Mouse (Mus musculus): ENCODE data around the gene Cubn. TPM values are rescaled to one million over a fixed set of nuclear protein-coding genes. Genes with fewer than 3 reads are reported as not detected.

Cubn gene
- 0.38 and 0.56 TPM in 2 replicates for polyA plus RNA-seq (2014; fragmentation: Nextera tagmentation; extraction: Ambion mirVana)

DNA sequence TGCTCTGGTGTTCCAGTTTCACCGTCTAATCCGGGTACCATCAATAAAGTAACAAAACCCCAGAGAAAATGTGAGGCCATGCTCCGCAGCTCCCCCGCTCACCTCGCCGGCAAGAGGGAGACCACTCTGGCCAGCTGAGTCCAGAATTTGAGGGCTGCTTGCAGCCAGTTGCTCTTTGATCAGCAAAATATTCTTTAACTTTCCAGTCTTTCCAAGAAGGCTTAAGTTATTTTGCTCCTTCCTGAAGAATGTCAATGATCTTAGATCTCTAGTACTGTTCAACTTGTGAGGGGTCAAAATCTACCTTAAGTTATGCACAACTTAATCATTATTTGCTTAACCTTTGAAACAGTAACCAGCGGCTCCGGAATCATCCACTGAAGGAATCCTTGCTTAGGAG lies at the start of gene Cubn:
Gene Cubn (minus strand): TSS at position 80 of the 400 bp plus-strand sequence.
- Histone ChIP-seq H3K4me3 (ENCODE audit: low read depth, low read length) (no peak within 1 kb of the TSS), H3K4me1 (ENCODE audit: control insufficient read depth, insufficient read depth, low read length) (peaks cover 8% of the 10 kb centered on the region), H3K27ac (replicated peaks; ENCODE audit: low read depth, low read length) (no peak within 1 kb of the TSS), H3K36me3 (ENCODE audit: control insufficient read depth, insufficient read depth, low read length) (no peaks in the 10 kb centered on the region), H3K27me3 (replicated peaks; ENCODE audit: control insufficient read depth, insufficient read depth, low read length) (no peaks in the 10 kb centered on the region), H3K9ac (ENCODE audit: low read depth, low read length) (no peak within 1 kb of the TSS; the same call in 1 of the 2 replicates), H3K4me2 (ENCODE audit: low read depth, low read length) (0 out of 2 replicates have a peak within 1 kb of the TSS, but pooled peaks have one; percentile 12), H3K9me3 (ENCODE audit: control insufficient read depth, low read length) (no peaks in the 10 kb centered on the region)
- DNase-seq (ENCODE audit: low spot score) (no peak), ATAC-seq (ENCODE audit: low read depth) (no peak)
- WGBS: 38% methylated on average over 8 of the region's 8 CpGs

DNA sequence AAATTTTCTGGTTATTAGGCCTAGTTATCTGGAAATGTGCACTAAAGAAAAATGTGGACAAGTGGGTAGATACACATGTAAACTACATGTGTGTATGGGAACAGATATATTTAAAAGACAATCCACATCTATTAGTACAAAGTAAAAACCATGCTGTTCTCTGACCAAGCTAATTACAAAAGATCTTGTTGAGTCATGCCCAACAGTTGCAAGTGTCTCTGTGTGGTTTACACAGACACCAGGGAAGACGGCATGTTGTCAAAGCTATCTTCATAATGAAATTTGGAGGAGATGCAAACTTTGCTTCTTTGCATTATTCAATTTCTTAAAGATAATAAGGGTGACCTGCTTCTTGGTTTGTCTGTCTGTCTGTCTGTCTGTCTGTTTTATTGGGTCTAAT lies 48.2 kb upstream of the Cubn start:
- no peak for ATAC-seq (ENCODE audit: low read depth)
- H3K4me1 ChIP-seq (ENCODE audit: control insufficient read depth, insufficient read depth, low read length): no peaks in the 10 kb centered on the region
- no peak overlapping the region for H3K27ac ChIP-seq (replicated peaks; ENCODE audit: low read depth, low read length)
- 67% methylated on average over 1 of the region's 1 CpGs for WGBS
- no peak overlapping the region for H3K9ac ChIP-seq (ENCODE audit: low read depth, low read length)
- no peaks in the 10 kb centered on the region for H3K36me3 ChIP-seq (ENCODE audit: control insufficient read depth, insufficient read depth, low read length)
- no peak for DNase-seq (ENCODE audit: low spot score)
- H3K4me2 ChIP-seq (ENCODE audit: low read depth, low read length): no peak overlapping the region
- no peak overlapping the region for H3K4me3 ChIP-seq (ENCODE audit: low read depth, low read length)
- no peaks in the 10 kb centered on the region for H3K9me3 ChIP-seq (ENCODE audit: control insufficient read depth, low read length)
- no peaks in the 10 kb centered on the region for H3K27me3 ChIP-seq (replicated peaks; ENCODE audit: control insufficient read depth, insufficient read depth, low read length)

DNA sequence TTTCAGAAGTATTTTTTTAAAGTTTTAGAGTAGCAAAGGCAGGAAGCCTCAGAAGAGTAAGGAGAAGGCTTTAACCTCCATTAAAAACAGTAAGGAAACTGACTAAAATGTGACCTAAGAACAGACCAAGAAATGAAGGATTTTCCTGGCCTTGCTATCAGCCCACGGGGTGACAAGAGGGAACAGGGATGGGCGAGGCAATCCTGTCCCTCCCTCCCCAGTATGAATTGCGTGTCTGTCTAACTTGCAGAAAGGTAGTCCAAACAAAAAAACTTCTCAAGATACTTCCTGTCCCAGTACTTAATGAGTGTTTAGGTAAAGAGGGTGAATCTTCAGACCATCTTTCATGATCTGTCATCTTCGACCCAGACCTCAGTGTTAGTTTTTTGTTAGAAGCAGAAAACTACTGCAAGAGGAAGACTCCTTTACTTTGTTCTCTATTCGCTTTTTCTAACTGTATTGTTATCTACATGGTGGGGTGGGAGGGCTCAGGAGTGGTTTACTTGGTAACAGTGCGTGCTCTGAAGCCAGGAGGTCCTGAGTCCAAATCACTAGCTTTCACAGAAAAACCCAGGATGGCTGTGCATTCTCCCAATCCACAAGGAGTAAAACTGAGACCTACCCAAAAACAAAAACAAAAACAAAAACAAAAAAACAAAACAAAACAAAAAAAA lies 47.2 kb upstream of the Cubn start:
- Histone ChIP-seq H3K4me2 (ENCODE audit: low read depth, low read length) (no peak overlapping the region), H3K4me1 (ENCODE audit: control insufficient read depth, insufficient read depth, low read length) (no peaks in the 10 kb centered on the region), H3K4me3 (ENCODE audit: low read depth, low read length) (no peak overlapping the region), H3K9ac (ENCODE audit: low read depth, low read length) (no peak overlapping the region), H3K36me3 (ENCODE audit: control insufficient read depth, insufficient read depth, low read length) (no peaks in the 10 kb centered on the region), H3K27ac (replicated peaks; ENCODE audit: low read depth, low read length) (no peak overlapping the region), H3K27me3 (replicated peaks; ENCODE audit: control insufficient read depth, insufficient read depth, low read length) (no peaks in the 10 kb centered on the region), H3K9me3 (ENCODE audit: control insufficient read depth, low read length) (no peaks in the 10 kb centered on the region)
- 77% methylated on average over 6 of the region's 6 CpGs for WGBS
- ATAC-seq (ENCODE audit: low read depth): no peak
- DNase-seq (ENCODE audit: low spot score): no peak

DNA sequence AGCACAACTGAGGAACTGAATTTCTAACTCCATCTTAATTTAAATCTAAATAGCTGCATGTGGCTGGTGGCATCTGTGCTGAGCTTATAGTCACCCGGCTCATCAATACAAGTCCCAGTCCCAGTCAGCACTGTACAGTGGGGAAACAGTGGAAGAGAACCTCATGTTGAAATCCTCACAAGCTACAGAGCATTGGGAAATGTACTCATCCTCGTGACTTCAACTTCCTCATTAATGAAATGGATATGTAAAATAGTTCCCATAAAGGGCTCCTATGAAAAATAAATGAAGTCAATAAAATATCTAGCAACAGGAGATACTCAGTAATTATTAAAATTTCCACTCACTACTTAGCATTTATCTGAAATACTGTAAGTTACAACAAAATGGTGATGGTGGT lies 46.6 kb upstream of the Cubn start:
- no peak overlapping the region for H3K27ac ChIP-seq (replicated peaks; ENCODE audit: low read depth, low read length)
- no peak overlapping the region for H3K4me3 ChIP-seq (ENCODE audit: low read depth, low read length)
- no peaks in the 10 kb centered on the region for H3K4me1 ChIP-seq (ENCODE audit: control insufficient read depth, insufficient read depth, low read length)
- no peaks in the 10 kb centered on the region for H3K36me3 ChIP-seq (ENCODE audit: control insufficient read depth, insufficient read depth, low read length)
- no peak overlapping the region for H3K9ac ChIP-seq (ENCODE audit: low read depth, low read length)
- H3K4me2 ChIP-seq (ENCODE audit: low read depth, low read length): no peak overlapping the region
- no peak for ATAC-seq (ENCODE audit: low read depth)
- DNase-seq (ENCODE audit: low spot score): no peak
- WGBS: 84% methylated on average over 2 of the region's 2 CpGs
- no peaks in the 10 kb centered on the region for H3K27me3 ChIP-seq (replicated peaks; ENCODE audit: control insufficient read depth, insufficient read depth, low read length)
- no peaks in the 10 kb centered on the region for H3K9me3 ChIP-seq (ENCODE audit: control insufficient read depth, low read length)

DNA sequence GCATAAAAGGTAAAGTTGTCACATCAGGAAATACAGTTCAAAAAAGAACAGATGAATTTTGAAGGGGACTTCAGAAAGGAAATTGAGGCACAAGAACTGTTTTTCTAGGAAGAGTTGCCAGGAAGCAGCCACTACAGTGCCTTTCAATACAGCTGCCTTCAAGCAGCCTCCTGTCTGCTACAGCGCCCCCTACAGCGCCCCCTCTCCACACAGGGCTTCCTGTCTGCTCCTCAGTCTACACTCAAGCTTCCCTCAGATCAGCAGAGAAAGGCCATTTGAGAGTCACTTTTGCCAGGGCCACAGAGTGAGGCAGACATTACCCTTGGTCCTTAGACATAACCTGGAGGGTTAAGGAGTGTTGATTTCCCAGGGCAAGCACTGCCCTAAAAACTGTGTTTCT lies 46.1 kb upstream of the Cubn start:
- H3K27ac ChIP-seq (replicated peaks; ENCODE audit: low read depth, low read length): no peak overlapping the region
- WGBS: 32% methylated on average over 2 of the region's 2 CpGs

DNA sequence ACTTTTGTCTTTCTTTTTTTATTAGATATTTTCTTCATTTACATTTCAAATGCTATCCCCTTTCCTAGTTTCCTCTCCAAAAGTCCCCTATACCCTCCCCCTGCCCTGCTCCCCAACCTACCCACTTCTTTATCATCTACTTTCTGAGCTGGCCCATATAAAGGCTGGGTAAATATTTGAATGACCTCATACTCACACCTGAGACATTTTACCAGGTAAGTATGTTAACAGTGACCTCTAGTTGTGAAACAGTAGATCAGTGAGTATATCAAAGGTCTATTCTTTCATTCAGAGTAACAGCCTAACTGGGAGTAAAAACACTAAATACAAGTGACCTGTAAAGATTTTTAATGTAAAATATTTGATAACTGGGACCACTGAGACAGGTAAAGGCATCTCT lies 45.1 kb upstream of the Cubn start:
- ATAC-seq (ENCODE audit: low read depth) (no peak), DNase-seq (ENCODE audit: low spot score) (no peak)
- Histone ChIP-seq H3K4me1 (ENCODE audit: control insufficient read depth, insufficient read depth, low read length) (no peaks in the 10 kb centered on the region), H3K27ac (replicated peaks; ENCODE audit: low read depth, low read length) (no peak overlapping the region), H3K9ac (ENCODE audit: low read depth, low read length) (no peak overlapping the region), H3K4me3 (ENCODE audit: low read depth, low read length) (no peak overlapping the region), H3K36me3 (ENCODE audit: control insufficient read depth, insufficient read depth, low read length) (no peaks in the 10 kb centered on the region), H3K27me3 (replicated peaks; ENCODE audit: control insufficient read depth, insufficient read depth, low read length) (no peaks in the 10 kb centered on the region), H3K9me3 (ENCODE audit: control insufficient read depth, low read length) (no peaks in the 10 kb centered on the region), H3K4me2 (ENCODE audit: low read depth, low read length) (no peak overlapping the region)

More for the DNA sequence above, 46.1 kb upstream of the Cubn start:
- no peak for ATAC-seq (ENCODE audit: low read depth)
- DNase-seq (ENCODE audit: low spot score): no peak
- no peaks in the 10 kb centered on the region for H3K36me3 ChIP-seq (ENCODE audit: control insufficient read depth, insufficient read depth, low read length)
- no peak overlapping the region for H3K4me2 ChIP-seq (ENCODE audit: low read depth, low read length)
- no peaks in the 10 kb centered on the region for H3K4me1 ChIP-seq (ENCODE audit: control insufficient read depth, insufficient read depth, low read length)
- no peaks in the 10 kb centered on the region for H3K27me3 ChIP-seq (replicated peaks; ENCODE audit: control insufficient read depth, insufficient read depth, low read length)
- no peaks in the 10 kb centered on the region for H3K9me3 ChIP-seq (ENCODE audit: control insufficient read depth, low read length)
- H3K9ac ChIP-seq (ENCODE audit: low read depth, low read length): no peak overlapping the region
- H3K4me3 ChIP-seq (ENCODE audit: low read depth, low read length): no peak overlapping the region

DNA sequence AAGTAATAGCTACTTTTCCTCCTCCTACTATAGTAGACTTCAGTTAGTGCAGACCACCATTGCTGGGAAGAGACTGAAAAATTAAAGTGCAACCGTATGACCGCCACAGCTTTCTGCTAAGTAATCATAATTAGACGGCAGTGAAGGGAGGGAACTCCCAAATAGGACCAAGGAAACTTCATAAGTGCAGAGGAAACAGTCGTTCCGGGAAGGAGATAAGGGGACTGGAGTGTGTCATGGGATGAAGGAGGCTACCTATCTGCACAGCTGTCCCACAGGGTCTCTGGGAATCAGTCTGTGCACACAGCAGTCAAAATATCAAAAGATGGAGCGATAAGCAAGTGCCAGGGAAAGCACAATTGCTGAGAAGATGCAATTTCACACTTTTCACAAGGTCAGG lies 39.0 kb upstream of the Cubn start:
- no peaks in the 10 kb centered on the region for H3K9me3 ChIP-seq (ENCODE audit: control insufficient read depth, low read length)
- H3K4me2 ChIP-seq (ENCODE audit: low read depth, low read length): no peak overlapping the region
- H3K4me1 ChIP-seq (ENCODE audit: control insufficient read depth, insufficient read depth, low read length): peaks cover 4% of the 10 kb centered on the region; the same call in 1 of the 2 replicates
- no peak overlapping the region for H3K9ac ChIP-seq (ENCODE audit: low read depth, low read length)
- H3K36me3 ChIP-seq (ENCODE audit: control insufficient read depth, insufficient read depth, low read length): no peaks in the 10 kb centered on the region
- no peak overlapping the region for H3K4me3 ChIP-seq (ENCODE audit: low read depth, low read length)
- no peak overlapping the region for H3K27ac ChIP-seq (replicated peaks; ENCODE audit: low read depth, low read length)
- WGBS: 84% methylated on average over 6 of the region's 6 CpGs
- ATAC-seq (ENCODE audit: low read depth): no peak
- no peaks in the 10 kb centered on the region for H3K27me3 ChIP-seq (replicated peaks; ENCODE audit: control insufficient read depth, insufficient read depth, low read length)
- DNase-seq (ENCODE audit: low spot score): no peak

DNA sequence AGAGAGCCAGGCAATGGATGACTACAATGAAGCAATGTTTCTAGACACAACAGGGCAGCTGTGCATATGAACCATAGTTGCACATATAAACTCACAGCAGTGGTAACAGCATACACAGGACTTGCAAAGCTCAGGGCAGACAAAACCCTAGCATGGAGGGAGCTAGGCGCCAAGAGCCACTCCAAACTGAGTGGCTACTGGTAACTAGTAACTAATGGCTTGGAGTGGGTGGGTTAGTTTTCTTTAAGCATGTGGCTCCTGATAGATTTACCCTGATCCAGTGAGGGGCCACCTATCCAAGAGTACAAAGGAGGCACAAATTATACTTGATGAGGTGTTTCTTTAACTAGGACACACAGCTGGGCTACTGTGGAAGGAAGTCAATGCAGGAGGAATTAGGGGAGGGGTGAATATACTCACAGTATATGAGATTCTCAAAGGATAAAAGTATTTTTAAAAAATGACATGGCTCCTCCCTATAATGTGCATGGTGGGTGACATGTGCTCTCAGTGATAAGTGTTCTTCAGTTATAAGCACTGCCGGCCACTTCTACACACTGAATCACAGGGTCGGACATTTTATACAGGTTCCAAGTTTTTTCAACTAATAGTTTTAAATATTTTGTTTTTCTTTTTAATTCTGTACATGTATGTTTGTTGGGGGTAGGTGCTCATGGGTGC lies 37.8 kb upstream of the Cubn start:
- Histone ChIP-seq H3K27ac (replicated peaks; ENCODE audit: low read depth, low read length) (no peak overlapping the region), H3K4me2 (ENCODE audit: low read depth, low read length) (no peak overlapping the region), H3K4me1 (ENCODE audit: control insufficient read depth, insufficient read depth, low read length) (peaks cover 4% of the 10 kb centered on the region; the same call in 1 of the 2 replicates), H3K27me3 (replicated peaks; ENCODE audit: control insufficient read depth, insufficient read depth, low read length) (no peaks in the 10 kb centered on the region), H3K36me3 (ENCODE audit: control insufficient read depth, insufficient read depth, low read length) (no peaks in the 10 kb centered on the region), H3K4me3 (ENCODE audit: low read depth, low read length) (no peak overlapping the region), H3K9me3 (ENCODE audit: control insufficient read depth, low read length) (no peaks in the 10 kb centered on the region), H3K9ac (ENCODE audit: low read depth, low read length) (no peak overlapping the region)
- ATAC-seq (ENCODE audit: low read depth) (no peak), DNase-seq (ENCODE audit: low spot score) (no peak)
- WGBS: 93% methylated on average over 3 of the region's 3 CpGs

DNA sequence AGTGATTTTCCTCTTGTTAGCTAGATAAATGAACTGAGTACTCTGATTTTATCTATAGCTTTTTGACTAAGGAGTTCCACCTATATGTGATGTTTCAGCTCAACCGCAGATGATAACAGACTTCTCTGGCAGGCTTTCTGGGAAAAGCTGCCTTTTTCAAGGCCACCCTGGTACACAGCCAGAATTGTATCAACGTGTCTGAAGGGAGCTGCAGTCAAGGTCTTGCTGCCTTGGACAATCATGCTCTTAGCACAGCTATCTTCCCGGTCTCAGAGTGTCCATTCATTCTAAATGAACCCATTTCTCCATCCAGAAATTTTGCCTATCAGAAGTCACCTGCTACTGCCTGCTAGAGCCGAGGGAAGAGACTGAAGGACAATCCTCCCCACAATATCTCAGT lies 35.9 kb upstream of the Cubn start:
- WGBS: 68% methylated on average over 4 of the region's 4 CpGs
- Histone ChIP-seq H3K9me3 (ENCODE audit: control insufficient read depth, low read length) (no peaks in the 10 kb centered on the region), H3K4me3 (ENCODE audit: low read depth, low read length) (no peak overlapping the region), H3K27ac (replicated peaks; ENCODE audit: low read depth, low read length) (no peak overlapping the region), H3K9ac (ENCODE audit: low read depth, low read length) (no peak overlapping the region), H3K4me2 (ENCODE audit: low read depth, low read length) (no peak overlapping the region), H3K36me3 (ENCODE audit: control insufficient read depth, insufficient read depth, low read length) (no peaks in the 10 kb centered on the region), H3K4me1 (ENCODE audit: control insufficient read depth, insufficient read depth, low read length) (peaks cover 4% of the 10 kb centered on the region; the same call in 1 of the 2 replicates), H3K27me3 (replicated peaks; ENCODE audit: control insufficient read depth, insufficient read depth, low read length) (no peaks in the 10 kb centered on the region)
- DNase-seq (ENCODE audit: low spot score) (no peak), ATAC-seq (ENCODE audit: low read depth) (no peak)

Data from embryonic facial prominence, embryonic 14.5 days (tissue).